Comparison of ENCODE assay signal across 11 mouse cellular contexts in genomic region chr8:122314899-122315496, GRCm38 (mm10). TPM values are rescaled to one million over a fixed set of nuclear protein-coding genes. Genes with fewer than 3 reads are reported as not detected.
DNase-seq lines count a peak whose midpoint lies in the region; ATAC-seq lines count a peak whose summit lies in the region.
"Had no signal": no experiment of that assay in that cellular context is flagged by ENCODE, and none has a peak within 500 bp of the region (broad histone marks: within the 10 kb centered on the region; RNA-seq: fewer than 3 reads in every experiment).

No protein-coding gene starts in this region.

- no peak overlapping the region for H3K4me2 ChIP-seq in hindbrain, embryonic 14.5 days (replicated peaks)
- peak overlapping the region; percentile 29 for H3K4me2 ChIP-seq in heart, embryonic 15.5 days
- H3K4me2 ChIP-seq in midbrain, embryonic 16.5 days (ENCODE audit: low read length), result no peak overlapping the region
- H3K4me2 ChIP-seq: limb, embryonic 13.5 days had no signal

- DNase-seq in hindbrain, embryonic 10.5 days (ENCODE audit: low spot score), result no peak
- no peak for DNase-seq in hindbrain, embryonic 14.5 days (ENCODE audit: low spot score)
- peak; percentile 54 to 71 for DNase-seq in kidney, postnatal 4 days
- no peak for DNase-seq in retina, embryonic 14.5 days (ENCODE audit: low spot score)
- no peak for DNase-seq in urinary bladder, postnatal 4 days (ENCODE audit: low spot score in 2 of 2)

- 67% methylated on average over 13 of the region's 13 CpGs for WGBS in hindbrain, embryonic 10.5 days
- 58% methylated on average over 13 of the region's 13 CpGs for WGBS in hindbrain, embryonic 14.5 days
- 55% methylated on average over 13 of the region's 13 CpGs for WGBS in heart, embryonic 15.5 days
- WGBS in midbrain, embryonic 16.5 days, result 68% methylated on average over 13 of the region's 13 CpGs

- H3K27ac ChIP-seq in hindbrain, embryonic 10.5 days, result peak overlapping the region; percentile 50
- H3K27ac ChIP-seq in hindbrain, embryonic 14.5 days, result no peak overlapping the region
- peak overlapping the region; percentile 55 for H3K27ac ChIP-seq in heart, embryonic 15.5 days
- no peak overlapping the region for H3K27ac ChIP-seq in midbrain, embryonic 16.5 days (ENCODE audit: low read length)
- H3K27ac ChIP-seq: limb, embryonic 13.5 days had no signal

- no peak overlapping the region for H3K9ac ChIP-seq in hindbrain, embryonic 14.5 days
- no peak overlapping the region for H3K9ac ChIP-seq in heart, embryonic 15.5 days
- H3K9ac ChIP-seq in midbrain, embryonic 16.5 days (ENCODE audit: low read depth, low read length), result no peak overlapping the region
- H3K9ac ChIP-seq: limb, embryonic 13.5 days had no signal

- H3K27me3 ChIP-seq in hindbrain, embryonic 10.5 days (ENCODE audit: insufficient read depth, poor library complexity, severe bottlenecking), result peaks cover 9% of the 10 kb centered on the region; the same call in 1 of the 2 replicates
- no peaks in the 10 kb centered on the region for H3K27me3 ChIP-seq in hindbrain, embryonic 14.5 days (ENCODE audit: control insufficient read depth, insufficient read depth, low read length)
- H3K27me3 ChIP-seq in heart, embryonic 15.5 days, result no peaks in the 10 kb centered on the region
- H3K27me3 ChIP-seq in midbrain, embryonic 16.5 days (ENCODE audit: control insufficient read depth, insufficient read depth, low read depth, low read length), result no peaks in the 10 kb centered on the region
- H3K27me3 ChIP-seq: limb, embryonic 13.5 days had no signal

- no peaks in the 10 kb centered on the region for H3K9me3 ChIP-seq in hindbrain, embryonic 10.5 days
- no peaks in the 10 kb centered on the region for H3K9me3 ChIP-seq in hindbrain, embryonic 14.5 days (ENCODE audit: control insufficient read depth, low read length)
- no peaks in the 10 kb centered on the region for H3K9me3 ChIP-seq in heart, embryonic 15.5 days (replicated peaks)
- H3K9me3 ChIP-seq in midbrain, embryonic 16.5 days (replicated peaks; ENCODE audit: control insufficient read depth, low read length, poor library complexity, severe bottlenecking), result no peaks in the 10 kb centered on the region
- H3K9me3 ChIP-seq: limb, embryonic 13.5 days had no signal

- H3K4me1 ChIP-seq in hindbrain, embryonic 10.5 days (replicated peaks), result peaks cover 91% of the 10 kb centered on the region
- no peaks in the 10 kb centered on the region for H3K4me1 ChIP-seq in hindbrain, embryonic 14.5 days (replicated peaks; ENCODE audit: control insufficient read depth, insufficient read depth, low read length)
- H3K4me1 ChIP-seq in heart, embryonic 15.5 days (replicated peaks), result peaks cover 88% of the 10 kb centered on the region
- H3K4me1 ChIP-seq in midbrain, embryonic 16.5 days (ENCODE audit: control insufficient read depth, insufficient read depth, low read length), result no peaks in the 10 kb centered on the region; the same call in 1 of the 2 replicates

- no peak overlapping the region for H3K4me3 ChIP-seq in hindbrain, embryonic 10.5 days
- no peak overlapping the region for H3K4me3 ChIP-seq in hindbrain, embryonic 14.5 days (replicated peaks; ENCODE audit: low read length)
- H3K4me3 ChIP-seq in heart, embryonic 15.5 days, result no peak overlapping the region
- H3K4me3 ChIP-seq in midbrain, embryonic 16.5 days (ENCODE audit: low read depth, low read length), result no peak overlapping the region
- H3K4me3 ChIP-seq: limb, embryonic 13.5 days had no signal

- ATAC-seq in hindbrain, embryonic 14.5 days (ENCODE audit: low FRiP score), result no peak
- ATAC-seq in heart, embryonic 15.5 days (replicated peaks; ENCODE audit: insufficient number of reproducible peaks, insufficient read depth, low FRiP score, low read depth), result no peak; the same call in 1 of the 2 replicates
- ATAC-seq in monocyte, adult 5-6 weeks (replicated peaks; ENCODE audit: insufficient number of reproducible peaks, low FRiP score, low TSS enrichment, poor library complexity, severe bottlenecking), result peak; percentile 59
- ATAC-seq in midbrain, embryonic 16.5 days, result no peak

- no peaks in the 10 kb centered on the region for H3K36me3 ChIP-seq in hindbrain, embryonic 10.5 days
- H3K36me3 ChIP-seq in hindbrain, embryonic 14.5 days (replicated peaks; ENCODE audit: control insufficient read depth, insufficient read depth), result no peaks in the 10 kb centered on the region
- H3K36me3 ChIP-seq in heart, embryonic 15.5 days, result peaks cover 11% of the 10 kb centered on the region; the same call in 1 of the 2 replicates
- no peaks in the 10 kb centered on the region for H3K36me3 ChIP-seq in midbrain, embryonic 16.5 days (ENCODE audit: control insufficient read depth, insufficient read depth, low read length)
- H3K36me3 ChIP-seq: limb, embryonic 13.5 days had no signal

RNA-seq across cellular contexts. Expression of gene Zfpm1, which starts 33.1 kb away (rescaled TPM):
- 1.6 and 2.4 TPM in 2 replicates for polyA plus RNA-seq in hindbrain, embryonic 10.5 days (2016; fragmentation: Nextera tagmentation; extraction: Ambion mirVana)
- polyA plus RNA-seq in hindbrain, embryonic 14.5 days (2014; fragmentation: Nextera tagmentation; extraction: Ambion mirVana), result 1.8 and 2.0 TPM in 2 replicates
- polyA plus RNA-seq in heart, embryonic 15.5 days (2015; fragmentation: Nextera tagmentation; extraction: Ambion mirVana), result 3.8 and 3.9 TPM in 2 replicates
- 7.9 to 23.3 TPM (median 10.3 TPM) in 3 replicates for total RNA-seq in monocyte, adult 5-6 weeks (2017)
- polyA plus RNA-seq in midbrain, embryonic 16.5 days (2015; fragmentation: Nextera tagmentation; extraction: Ambion mirVana), result 0.77 and 1.2 TPM in 2 replicates

RNA-seq across cellular contexts. Expression of gene Trhr2, which starts 45.5 kb away (rescaled TPM):
- not detected in 2 replicates for polyA plus RNA-seq in hindbrain, embryonic 10.5 days (2016; fragmentation: Nextera tagmentation; extraction: Ambion mirVana)
- 0.21 TPM in 1 of 2 replicates, not detected in the other for polyA plus RNA-seq in hindbrain, embryonic 14.5 days (2014; fragmentation: Nextera tagmentation; extraction: Ambion mirVana)
- polyA plus RNA-seq in heart, embryonic 15.5 days (2015; fragmentation: Nextera tagmentation; extraction: Ambion mirVana), result not detected in 2 replicates
- total RNA-seq in monocyte, adult 5-6 weeks (2017), result not detected in 3 replicates
- 0.26 TPM in 1 of 2 replicates, not detected in the other for polyA plus RNA-seq in midbrain, embryonic 16.5 days (2015; fragmentation: Nextera tagmentation; extraction: Ambion mirVana)
- polyA plus RNA-seq: embryonic facial prominence, embryonic 11.5 days; stomach, embryonic 14.5 days had no signal

Comparison
In these comparisons a context has a peak if more than half of its experiments do, and no peak if none do; other contexts are left out.
1. H3K27ac ChIP-seq: peak in hindbrain, embryonic 10.5 days (single experiment) and heart, embryonic 15.5 days (single experiment); none in hindbrain, embryonic 14.5 days (single experiment) and midbrain, embryonic 16.5 days (single experiment).
2. DNase-seq: peak in kidney, postnatal 4 days (2 of 2); none in hindbrain, embryonic 10.5 days (single experiment), hindbrain, embryonic 14.5 days (single experiment), retina, embryonic 14.5 days (single experiment) and urinary bladder, postnatal 4 days (0 of 2).